Mouse (Mus musculus) spleen, postnatal 4 days (tissue): ENCODE data around the gene Snai3.

Source experiments
- DNase-seq, 2 experiments: peaks; one replicate each; pipeline ENCODE4 v3.0.0; 2022; ENCODE audit warnings: low spot score in 2 of 2

Gene Snai3

GRCm38 (mm10) chr8:122430646-122431045, 29.9 kb downstream of the Snai3 start:
- no peak for DNase-seq

GRCm38 (mm10) chr8:122430058-122430636, 30.4 kb downstream of the Snai3 start:
- peak; percentile 55 to 75 for DNase-seq

- no peak for DNase-seq
These were observed 32.4 kb downstream of the Snai3 start for GRCm38 (mm10) chr8:122428163-122428562.

- no peak for DNase-seq
These were observed 32.9 kb downstream of the Snai3 start for GRCm38 (mm10) chr8:122427607-122428006.

GRCm38 (mm10) chr8:122426145-122426544, 34.4 kb downstream of the Snai3 start:
- no peak for DNase-seq

GRCm38 (mm10) chr8:122423659-122424058, 36.9 kb downstream of the Snai3 start:
- DNase-seq: no peak

- no peak for DNase-seq
These were observed 37.3 kb downstream of the Snai3 start for GRCm38 (mm10) chr8:122423217-122423616.

GRCm38 (mm10) chr8:122421376-122422070, 39.0 kb downstream of the Snai3 start, which contains the start of gene Il17c:
Gene Il17c, plus strand, starts transcription at chr8:122422020.
- DNase-seq: no peak

- DNase-seq: no peak
These were observed 40.5 kb downstream of the Snai3 start for GRCm38 (mm10) chr8:122419881-122420555.

- no peak for DNase-seq
These were observed 45.0 kb downstream of the Snai3 start for GRCm38 (mm10) chr8:122415554-122415953.

GRCm38 (mm10) chr8:122414311-122414710, 46.2 kb downstream of the Snai3 start:
- DNase-seq: no peak

- DNase-seq: no peak
These were observed 52.9 kb downstream of the Snai3 start for GRCm38 (mm10) chr8:122407678-122408077.

GRCm38 (mm10) chr8:122405146-122405805, 55.3 kb downstream of the Snai3 start:
- no peak for DNase-seq
